Mouse (Mus musculus) hindbrain, embryonic 11.5 days (tissue): ENCODE measurements around the gene Hivep3. TPM values are rescaled to one million over a fixed set of nuclear protein-coding genes. Genes with fewer than 3 reads are reported as not detected.

Source experiments
- polyA plus RNA-seq: library from polyadenylated mRNA; unstranded; fragments of >200 nt; fragmentation: Nextera tagmentation; extraction: Ambion mirVana; gene quantifications from 2 replicates; pipeline ENCODE4 v1.2.1, GENCODE M21; 2014

Gene Hivep3
- polyA plus RNA-seq, 1 experiment from 2014 or later, result 1.8 TPM

Other genes with a start within 250 kb of the Hivep3 start
- 5.7 and 8.1 TPM in 2 replicates for gene Rimkla, start 241.2 kb upstream of the Hivep3 start, polyA plus RNA-seq
- 20.2 and 23.4 TPM in 2 replicates for gene Foxj3, start 196.8 kb upstream of the Hivep3 start, polyA plus RNA-seq
- gene Frg2f1, start 194.3 kb upstream of the Hivep3 start, polyA plus RNA-seq, result 2.8 and 4.5 TPM in 2 replicates
- not detected in 2 replicates for gene Guca2a, start 96.1 kb upstream of the Hivep3 start, polyA plus RNA-seq
- not detected in 2 replicates for gene Guca2b, start 74.8 kb upstream of the Hivep3 start, polyA plus RNA-seq